Mouse (Mus musculus): ENCODE data around the gene Limch1. TPM values are rescaled to one million over a fixed set of nuclear protein-coding genes. Genes with fewer than 3 reads are reported as not detected.

Gene Limch1
- polyA plus RNA-seq, 1 experiment from 2014 or later = 16.1 TPM

GRCm38 (mm10) chr5:66815877-66816276 lies 70.2 kb downstream of the Limch1 start:
- H3K9ac ChIP-seq (ENCODE audit: low read length) = no peak overlapping the region
- WGBS = 42% methylated on average over 6 of the region's 6 CpGs
- H3K36me3 ChIP-seq (ENCODE audit: control insufficient read depth, insufficient read depth, low read length) = no peaks in the 10 kb centered on the region
- no peak overlapping the region for H3K4me3 ChIP-seq (ENCODE audit: low read depth, low read length)
- no peak overlapping the region for H3K27ac ChIP-seq (ENCODE audit: low read depth)
- H3K9me3 ChIP-seq (ENCODE audit: control insufficient read depth, low read length) = no peaks in the 10 kb centered on the region
- no peak overlapping the region for H3K4me2 ChIP-seq (ENCODE audit: low read length)
- H3K27me3 ChIP-seq (replicated peaks; ENCODE audit: control insufficient read depth, insufficient read depth, low read length) = no peaks in the 10 kb centered on the region
- H3K4me1 ChIP-seq (replicated peaks; ENCODE audit: control insufficient read depth, insufficient read depth, low read length) = no peaks in the 10 kb centered on the region; the same call in 1 of the 2 replicates
- DNase-seq (ENCODE audit: low spot score) (no peak), ATAC-seq (replicated peaks; ENCODE audit: low FRiP score, low TSS enrichment, low read depth) (no peak)

- Histone ChIP-seq H3K9me3 (ENCODE audit: control insufficient read depth, low read length) (no peaks in the 10 kb centered on the region), H3K27ac (ENCODE audit: low read depth) (no peak overlapping the region), H3K36me3 (ENCODE audit: control insufficient read depth, insufficient read depth, low read length) (no peaks in the 10 kb centered on the region), H3K4me2 (ENCODE audit: low read length) (no peak overlapping the region), H3K4me3 (ENCODE audit: low read depth, low read length) (no peak overlapping the region), H3K9ac (ENCODE audit: low read length) (no peak overlapping the region), H3K4me1 (replicated peaks; ENCODE audit: control insufficient read depth, insufficient read depth, low read length) (no peaks in the 10 kb centered on the region; the same call in 1 of the 2 replicates), H3K27me3 (replicated peaks; ENCODE audit: control insufficient read depth, insufficient read depth, low read length) (no peaks in the 10 kb centered on the region)
- 56% methylated on average over 18 of the region's 18 CpGs for WGBS
- DNase-seq (ENCODE audit: low spot score) = no peak
- no peak for ATAC-seq (replicated peaks; ENCODE audit: low FRiP score, low TSS enrichment, low read depth)
These were observed 71.1 kb downstream of the Limch1 start for GRCm38 (mm10) chr5:66816751-66817150.

GRCm38 (mm10) chr5:66817184-66817956 lies 71.7 kb downstream of the Limch1 start:
- no peak overlapping the region for H3K9ac ChIP-seq (ENCODE audit: low read length)
- H3K36me3 ChIP-seq (ENCODE audit: control insufficient read depth, insufficient read depth, low read length) = no peaks in the 10 kb centered on the region
- no peak overlapping the region for H3K4me3 ChIP-seq (ENCODE audit: low read depth, low read length)
- 95% methylated on average over 8 of the region's 8 CpGs for WGBS
- no peaks in the 10 kb centered on the region; the same call in 1 of the 2 replicates for H3K4me1 ChIP-seq (replicated peaks; ENCODE audit: control insufficient read depth, insufficient read depth, low read length)
- no peak overlapping the region for H3K27ac ChIP-seq (ENCODE audit: low read depth)
- DNase-seq (ENCODE audit: low spot score) (no peak), ATAC-seq (replicated peaks; ENCODE audit: low FRiP score, low TSS enrichment, low read depth) (no peak)
- H3K4me2 ChIP-seq (ENCODE audit: low read length) = no peak overlapping the region
- H3K9me3 ChIP-seq (ENCODE audit: control insufficient read depth, low read length) = no peaks in the 10 kb centered on the region
- no peaks in the 10 kb centered on the region for H3K27me3 ChIP-seq (replicated peaks; ENCODE audit: control insufficient read depth, insufficient read depth, low read length)

- no peak for ATAC-seq (replicated peaks; ENCODE audit: low FRiP score, low TSS enrichment, low read depth)
- no peaks in the 10 kb centered on the region for H3K9me3 ChIP-seq (ENCODE audit: control insufficient read depth, low read length)
- whole genome bisulfite sequencing = 85% methylated on average over 6 of the region's 6 CpGs
These were observed 77.0 kb downstream of the Limch1 start for GRCm38 (mm10) chr5:66822500-66823205.

GRCm38 (mm10) chr5:66825586-66825985 lies 80.0 kb downstream of the Limch1 start:
- Histone ChIP-seq H3K9ac (ENCODE audit: low read length) (no peak overlapping the region), H3K36me3 (ENCODE audit: control insufficient read depth, insufficient read depth, low read length) (no peaks in the 10 kb centered on the region), H3K4me1 (replicated peaks; ENCODE audit: control insufficient read depth, insufficient read depth, low read length) (no peaks in the 10 kb centered on the region), H3K4me2 (ENCODE audit: low read length) (no peak overlapping the region), H3K27ac (ENCODE audit: low read depth) (no peak overlapping the region), H3K27me3 (replicated peaks; ENCODE audit: control insufficient read depth, insufficient read depth, low read length) (no peaks in the 10 kb centered on the region), H3K9me3 (ENCODE audit: control insufficient read depth, low read length) (no peaks in the 10 kb centered on the region), H3K4me3 (ENCODE audit: low read depth, low read length) (no peak overlapping the region)
- 85% methylated on average over 4 of the region's 4 CpGs for WGBS
- no peak for DNase-seq (ENCODE audit: low spot score)
- no peak for ATAC-seq (replicated peaks; ENCODE audit: low FRiP score, low TSS enrichment, low read depth)

More at GRCm38 (mm10) chr5:66822500-66823205, 77.0 kb downstream of the Limch1 start:
- Histone ChIP-seq H3K27me3 (replicated peaks; ENCODE audit: control insufficient read depth, insufficient read depth, low read length) (no peaks in the 10 kb centered on the region), H3K4me3 (ENCODE audit: low read depth, low read length) (no peak overlapping the region), H3K27ac (ENCODE audit: low read depth) (no peak overlapping the region), H3K4me2 (ENCODE audit: low read length) (no peak overlapping the region), H3K9ac (ENCODE audit: low read length) (no peak overlapping the region), H3K36me3 (ENCODE audit: control insufficient read depth, insufficient read depth, low read length) (no peaks in the 10 kb centered on the region), H3K4me1 (replicated peaks; ENCODE audit: control insufficient read depth, insufficient read depth, low read length) (no peaks in the 10 kb centered on the region)
- DNase-seq (ENCODE audit: low spot score) = no peak

- Histone ChIP-seq H3K4me3 (ENCODE audit: low read depth, low read length) (no peak overlapping the region), H3K9ac (ENCODE audit: low read length) (no peak overlapping the region), H3K4me2 (ENCODE audit: low read length) (no peak overlapping the region), H3K36me3 (ENCODE audit: control insufficient read depth, insufficient read depth, low read length) (no peaks in the 10 kb centered on the region), H3K4me1 (replicated peaks; ENCODE audit: control insufficient read depth, insufficient read depth, low read length) (no peaks in the 10 kb centered on the region), H3K9me3 (ENCODE audit: control insufficient read depth, low read length) (no peaks in the 10 kb centered on the region), H3K27me3 (replicated peaks; ENCODE audit: control insufficient read depth, insufficient read depth, low read length) (no peaks in the 10 kb centered on the region), H3K27ac (ENCODE audit: low read depth) (no peak overlapping the region)
- ATAC-seq (replicated peaks; ENCODE audit: low FRiP score, low TSS enrichment, low read depth) = no peak
- DNase-seq (ENCODE audit: low spot score) = no peak
- 60% methylated on average over 8 of the region's 8 CpGs for WGBS
These were observed 81.2 kb downstream of the Limch1 start for GRCm38 (mm10) chr5:66826844-66827243.

- Histone ChIP-seq H3K9ac (ENCODE audit: low read length) (no peak overlapping the region), H3K36me3 (ENCODE audit: control insufficient read depth, insufficient read depth, low read length) (no peaks in the 10 kb centered on the region), H3K27ac (ENCODE audit: low read depth) (no peak overlapping the region), H3K4me3 (ENCODE audit: low read depth, low read length) (no peak overlapping the region), H3K4me1 (replicated peaks; ENCODE audit: control insufficient read depth, insufficient read depth, low read length) (no peaks in the 10 kb centered on the region), H3K4me2 (ENCODE audit: low read length) (no peak overlapping the region), H3K9me3 (ENCODE audit: control insufficient read depth, low read length) (no peaks in the 10 kb centered on the region), H3K27me3 (replicated peaks; ENCODE audit: control insufficient read depth, insufficient read depth, low read length) (no peaks in the 10 kb centered on the region)
- WGBS = 81% methylated on average over 5 of the region's 5 CpGs
- DNase-seq (ENCODE audit: low spot score) = no peak
- no peak for ATAC-seq (replicated peaks; ENCODE audit: low FRiP score, low TSS enrichment, low read depth)
These were observed 83.9 kb downstream of the Limch1 start for GRCm38 (mm10) chr5:66829505-66829904.

GRCm38 (mm10) chr5:66830206-66830605 lies 84.6 kb downstream of the Limch1 start:
- H3K9me3 ChIP-seq (ENCODE audit: control insufficient read depth, low read length) = no peaks in the 10 kb centered on the region
- WGBS = 84% methylated on average over 10 of the region's 10 CpGs

More at GRCm38 (mm10) chr5:66830206-66830605, 84.6 kb downstream of the Limch1 start:
- H3K4me1 ChIP-seq (replicated peaks; ENCODE audit: control insufficient read depth, insufficient read depth, low read length) = no peaks in the 10 kb centered on the region
- no peak overlapping the region for H3K4me2 ChIP-seq (ENCODE audit: low read length)
- H3K4me3 ChIP-seq (ENCODE audit: low read depth, low read length) = no peak overlapping the region
- no peaks in the 10 kb centered on the region for H3K36me3 ChIP-seq (ENCODE audit: control insufficient read depth, insufficient read depth, low read length)
- H3K27ac ChIP-seq (ENCODE audit: low read depth) = no peak overlapping the region
- H3K27me3 ChIP-seq (replicated peaks; ENCODE audit: control insufficient read depth, insufficient read depth, low read length) = no peaks in the 10 kb centered on the region
- H3K9ac ChIP-seq (ENCODE audit: low read length) = no peak overlapping the region
- no peak for ATAC-seq (replicated peaks; ENCODE audit: low FRiP score, low TSS enrichment, low read depth)
- DNase-seq (ENCODE audit: low spot score) = no peak
